Mouse (Mus musculus) frontal cortex, postnatal 14 days (tissue): ENCODE data around the gene Cbx7.
"Not testable (repeated sequence)": the region's sequence is repeated elsewhere in the genome, so short reads cannot be mapped to it uniquely, and the experiment has no call there.

ENCODE experiments used
- DNase-seq, 2 experiments: peaks; one replicate each; pipeline ENCODE4 v3.0.0; 2022; ENCODE audit warnings: low spot score in 2 of 2

The Cbx7 gene

GRCm38 (mm10) chr15:79947681-79948080, 23.2 kb downstream of the Cbx7 start:
- DNase-seq = no peak

- DNase-seq = no peak
Measured at GRCm38 (mm10) chr15:79946790-79947189, 24.1 kb downstream of the Cbx7 start.

- DNase-seq = peak; percentile 68 to 84
Measured at GRCm38 (mm10) chr15:79946022-79946421, 24.9 kb downstream of the Cbx7 start.

GRCm38 (mm10) chr15:79944948-79945347, 26.0 kb downstream of the Cbx7 start:
- no peak for DNase-seq

- DNase-seq = no peak
Measured at GRCm38 (mm10) chr15:79943584-79943983, 27.3 kb downstream of the Cbx7 start.

- DNase-seq = no peak
Measured at GRCm38 (mm10) chr15:79942541-79942940, 28.4 kb downstream of the Cbx7 start.

- DNase-seq = no peak
Measured at GRCm38 (mm10) chr15:79940932-79941331, 30.0 kb downstream of the Cbx7 start.

GRCm38 (mm10) chr15:79939913-79940312, 31.0 kb downstream of the Cbx7 start:
- DNase-seq = no peak

- DNase-seq = not testable (repeated sequence)
Measured at GRCm38 (mm10) chr15:79939501-79939900, 31.4 kb downstream of the Cbx7 start.

- no peak for DNase-seq
Measured at GRCm38 (mm10) chr15:79939020-79939419, 31.9 kb downstream of the Cbx7 start.

- DNase-seq = no peak
Measured at GRCm38 (mm10) chr15:79936374-79936751, 34.6 kb downstream of the Cbx7 start.

- DNase-seq = no peak
Measured at GRCm38 (mm10) chr15:79935654-79936373, 35.1 kb downstream of the Cbx7 start.

GRCm38 (mm10) chr15:79934776-79935175, 36.1 kb downstream of the Cbx7 start:
- no peak for DNase-seq

- no peak for DNase-seq
Measured at GRCm38 (mm10) chr15:79933670-79934514, 37.0 kb downstream of the Cbx7 start.

GRCm38 (mm10) chr15:79933052-79933669, 37.8 kb downstream of the Cbx7 start:
- DNase-seq = no peak

GRCm38 (mm10) chr15:79932323-79932987, 38.5 kb downstream of the Cbx7 start:
- DNase-seq = peak; percentile 71 to 80

GRCm38 (mm10) chr15:79931496-79932141, 39.3 kb downstream of the Cbx7 start:
- DNase-seq = no peak

GRCm38 (mm10) chr15:79929734-79930133, 41.2 kb downstream of the Cbx7 start:
- DNase-seq = no peak

GRCm38 (mm10) chr15:79928736-79929135, 42.2 kb downstream of the Cbx7 start:
- DNase-seq = no peak

- no peak for DNase-seq
Measured at GRCm38 (mm10) chr15:79928316-79928715, 42.6 kb downstream of the Cbx7 start.

- DNase-seq = peak; percentile 85 to 86
Measured at GRCm38 (mm10) chr15:79927637-79928122, 43.2 kb downstream of the Cbx7 start.
